Mouse (Mus musculus) stomach, postnatal 0 days (tissue): ENCODE data around the gene Usp2. TPM values are rescaled to one million over a fixed set of nuclear protein-coding genes. Genes with fewer than 3 reads are reported as not detected.
A peak's percentile ranks its signal among the peaks of the same experiment; 100 is the strongest.
"Not testable (repeated sequence)": the region's sequence is repeated elsewhere in the genome, so short reads cannot be mapped to it uniquely, and the experiment has no call there.

Experiments
- ATAC-seq: fragments of 200-750 bp; cut with Nextera tagmentation; 2 replicates; pipeline ENCODE4 v1.8.0; 2017; ENCODE audit not compliant: low FRiP score, low TSS enrichment
- DNase-seq: peaks from one replicate; pipeline ENCODE4 v3.0.0-alpha.2; 2016; ENCODE audit warnings: low spot score
- H3K27ac ChIP-seq: fragments of 300-500 bp; sonication (generic); replicated peaks from 2 replicates; pipeline ENCODE4 v1.5.1; 2014; ENCODE audit warnings: mild to moderate bottlenecking, control low read depth
- H3K27me3 ChIP-seq: fragments of 300-500 bp; sonication (generic); 2 replicates; pipeline ENCODE4 v1.6.1; 2014; ENCODE audit warnings: low read length; ENCODE audit not compliant: control insufficient read depth, insufficient read depth
- H3K36me3 ChIP-seq: fragments of 300-500 bp; sonication (generic); 2 replicates; pipeline ENCODE4 v1.6.1; 2014; ENCODE audit warnings: low read length, mixed read lengths; ENCODE audit not compliant: control insufficient read depth, insufficient read depth
- H3K4me1 ChIP-seq: fragments of 300-500 bp; sonication (generic); replicated peaks from 2 replicates; pipeline ENCODE4 v1.6.1; 2014; ENCODE audit warnings: antibody characterized with exemption; ENCODE audit not compliant: control insufficient read depth, insufficient read depth
- H3K4me2 ChIP-seq: fragments of 300-500 bp; sonication (generic); replicated peaks from 2 replicates; pipeline ENCODE4 v1.6.1; 2014; ENCODE audit warnings: low read depth, mild to moderate bottlenecking, control low read depth, moderate library complexity
- H3K4me3 ChIP-seq: fragments of 300-500 bp; sonication (generic); 2 replicates; pipeline ENCODE4 v1.5.1; 2014; ENCODE audit warnings: low read depth, low read length, control low read depth
- H3K9ac ChIP-seq: fragments of 300-500 bp; sonication (generic); 2 replicates; pipeline ENCODE4 v1.6.1; 2014; ENCODE audit warnings: mild to moderate bottlenecking, low read length, control low read depth, mixed read lengths
- H3K9me3 ChIP-seq: fragments of 300-500 bp; sonication (generic); 2 replicates; pipeline ENCODE4 v1.6.1; 2016; ENCODE audit warnings: low read length; ENCODE audit not compliant: control insufficient read depth
- CTCF ChIP-seq: IDR thresholded peaks from 2 replicates; pipeline ENCODE4 v1.5.1; 2016; ENCODE audit warnings: antibody characterized with exemption, low read depth, mild to moderate bottlenecking, moderate library complexity
- EP300 ChIP-seq: optimal IDR thresholded peaks from 2 replicates; pipeline ENCODE3; 2016; ENCODE audit warnings: antibody characterized with exemption
- WGBS: fragments of 180-500 bp; shearing (Covaris S2); extraction: QIAGEN DNeasy Blood & Tissue Kit; methylation state at CpG from one replicate; pipeline ENCODE4 v1.1.7; 2014; 5-methylcytosine and 5-hydroxymethylcytosine counted together
- polyA plus RNA-seq: library from polyadenylated mRNA; unstranded; fragments of >200 nt; fragmentation: Nextera tagmentation; extraction: Ambion mirVana; gene quantifications from 2 replicates; pipeline ENCODE4 v1.2.1, GENCODE M21; 2015

Usp2 gene
- polyA plus RNA-seq, 1 experiment from 2014 or later, result 11.6 TPM

- H3K27ac ChIP-seq, result no peak overlapping the region
- no peak for TF ChIP-seq CTCF
- no peak for TF ChIP-seq EP300
- no peak overlapping the region for H3K4me3 ChIP-seq
- DNase-seq (no peak), ATAC-seq (no peak)
- H3K4me1 ChIP-seq, result peaks cover 14% of the 10 kb centered on the region
- 82% methylated on average over 31 of the region's 31 CpGs for WGBS
- no peak overlapping the region for H3K9ac ChIP-seq
- H3K27me3 ChIP-seq, result no peaks in the 10 kb centered on the region
- no peaks in the 10 kb centered on the region for H3K36me3 ChIP-seq
- H3K4me2 ChIP-seq, result no peak overlapping the region
- H3K9me3 ChIP-seq, result no peaks in the 10 kb centered on the region
Measured at GRCm38 (mm10) chr9:44108269-44109055, 41.6 kb downstream of the Usp2 start.

GRCm38 (mm10) chr9:44109360-44110095 is 42.7 kb downstream of the Usp2 start:
- H3K4me3 ChIP-seq, result no peak overlapping the region

GRCm38 (mm10) chr9:44111909-44112308 is 45.1 kb downstream of the Usp2 start:
- not testable (repeated sequence) for H3K9me3 ChIP-seq, H3K27ac ChIP-seq, H3K27me3 ChIP-seq, DNase-seq, H3K4me3 ChIP-seq, H3K9ac ChIP-seq, ATAC-seq, H3K36me3 ChIP-seq
- Histone ChIP-seq H3K4me1 (peaks cover 14% of the 10 kb centered on the region), H3K4me2 (0 out of 2 replicates have a peak overlapping the region, but pooled peaks have one; percentile 8)
- 44% methylated on average over 8 of the region's 12 CpGs for WGBS

More at GRCm38 (mm10) chr9:44109360-44110095, 42.7 kb downstream of the Usp2 start:
- no peaks in the 10 kb centered on the region for H3K36me3 ChIP-seq
- DNase-seq, result peak; percentile 75
- 18% methylated on average over 9 of the region's 9 CpGs for WGBS
- H3K4me1 ChIP-seq, result peaks cover 14% of the 10 kb centered on the region
- H3K27me3 ChIP-seq, result no peaks in the 10 kb centered on the region
- H3K9ac ChIP-seq, result 0 out of 2 replicates have a peak overlapping the region, but pooled peaks have one; percentile 8
- no peak for ATAC-seq
- peak; percentile 84 for TF ChIP-seq CTCF
- no peak for TF ChIP-seq EP300
- H3K4me2 ChIP-seq, result peak overlapping the region; percentile 9; the same call in 1 of the 2 replicates
- no peaks in the 10 kb centered on the region for H3K9me3 ChIP-seq
- H3K27ac ChIP-seq, result no peak overlapping the region

GRCm38 (mm10) chr9:44113105-44113789 is 46.4 kb downstream of the Usp2 start, which contains the start of the genes Gm49380 and Rnf26:
Gm49380 (minus strand) TSS chr9:44113500.
Rnf26 (minus strand) TSS chr9:44113517.
- H3K4me3 ChIP-seq, result peak within 1 kb of the TSS; percentile 73
- TF ChIP-seq CTCF, result no peak; the same call in 1 of the 2 replicates
- no peak for TF ChIP-seq EP300

GRCm38 (mm10) chr9:44114453-44114852 is 47.6 kb downstream of the Usp2 start:
- H3K4me1 ChIP-seq, result 0 out of 2 replicates have a peak, but pooled peaks cover 4% of the 10 kb centered on the region
- H3K36me3 ChIP-seq, result no peaks in the 10 kb centered on the region
- no peak overlapping the region for H3K4me3 ChIP-seq
- no peak for ATAC-seq
- H3K4me2 ChIP-seq, result no peak overlapping the region
- whole genome bisulfite sequencing, result 60% methylated on average over 2 of the region's 2 CpGs
- H3K9ac ChIP-seq, result no peak overlapping the region
- H3K9me3 ChIP-seq, result no peaks in the 10 kb centered on the region
- TF ChIP-seq EP300, result no peak
- no peak for TF ChIP-seq CTCF
- H3K27ac ChIP-seq, result no peak overlapping the region
- no peak for DNase-seq
- H3K27me3 ChIP-seq, result no peaks in the 10 kb centered on the region

More at GRCm38 (mm10) chr9:44113105-44113789, 46.4 kb downstream of the Usp2 start, which contains the start of the genes Gm49380 and Rnf26:
- Histone ChIP-seq H3K4me1 (0 out of 2 replicates have a peak, but pooled peaks cover 8% of the 10 kb centered on the region), H3K9ac (peak within 1 kb of the TSS; percentile 71), H3K27me3 (no peaks in the 10 kb centered on the region), H3K4me2 (peak within 1 kb of the TSS; percentile 57), H3K27ac (peak within 1 kb of the TSS; percentile 65), H3K36me3 (no peaks in the 10 kb centered on the region), H3K9me3 (no peaks in the 10 kb centered on the region)
- under 1% methylated on average over 49 of the region's 51 CpGs for WGBS
- ATAC-seq (peak; percentile 97), DNase-seq (peak; percentile 96)
